Mouse (Mus musculus): ENCODE results near the gene Sgcd.

The Sgcd gene

DNA sequence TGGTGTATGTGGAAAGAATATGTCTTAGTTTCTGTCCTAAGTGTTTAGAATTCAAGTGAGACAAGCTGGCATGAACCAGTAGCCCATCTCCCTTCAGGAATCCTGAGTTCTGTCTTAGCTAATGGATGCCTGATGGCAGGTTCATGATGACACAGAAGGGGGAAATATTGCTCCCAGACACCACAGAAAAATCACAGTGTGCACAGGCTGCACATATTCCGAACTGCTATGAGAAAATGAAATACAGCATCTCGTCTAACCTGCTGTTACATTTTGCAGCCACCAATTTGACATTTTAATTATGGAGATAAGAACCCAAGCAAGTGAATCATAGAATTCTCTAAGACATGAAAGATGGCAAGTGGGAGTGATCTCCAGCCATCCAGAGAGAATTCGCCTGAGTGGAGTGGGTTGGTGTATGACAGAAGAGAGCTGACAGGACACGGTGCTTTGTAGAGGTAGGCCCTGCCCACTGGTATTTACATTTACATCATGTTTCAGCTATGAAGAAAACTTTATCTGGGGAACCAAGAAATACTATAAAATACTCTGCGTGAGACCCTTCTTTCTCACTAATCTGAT, 1076.0 kb downstream of the Sgcd start:
- DNase-seq, result no peak

DNA sequence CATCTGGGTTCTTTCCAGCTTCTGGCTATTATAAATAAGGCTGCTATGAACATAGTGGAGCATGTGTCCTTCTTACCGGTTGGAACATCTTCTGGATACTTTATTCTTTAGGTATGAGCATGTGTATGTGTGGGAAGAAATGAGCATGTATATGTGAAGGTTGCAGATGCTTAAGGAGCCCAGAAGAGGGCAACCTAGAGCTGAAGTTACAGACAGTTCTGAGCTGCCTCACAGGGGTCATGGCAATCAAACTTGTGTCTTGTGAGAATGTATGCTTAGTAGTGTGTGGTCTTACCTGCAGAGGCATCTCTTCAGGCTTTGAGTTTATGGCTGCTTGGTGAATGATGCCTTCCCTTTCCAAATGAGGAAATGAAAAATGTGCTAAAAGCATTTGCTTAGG, 1084.5 kb downstream of the Sgcd start:
- no peak for DNase-seq

DNA sequence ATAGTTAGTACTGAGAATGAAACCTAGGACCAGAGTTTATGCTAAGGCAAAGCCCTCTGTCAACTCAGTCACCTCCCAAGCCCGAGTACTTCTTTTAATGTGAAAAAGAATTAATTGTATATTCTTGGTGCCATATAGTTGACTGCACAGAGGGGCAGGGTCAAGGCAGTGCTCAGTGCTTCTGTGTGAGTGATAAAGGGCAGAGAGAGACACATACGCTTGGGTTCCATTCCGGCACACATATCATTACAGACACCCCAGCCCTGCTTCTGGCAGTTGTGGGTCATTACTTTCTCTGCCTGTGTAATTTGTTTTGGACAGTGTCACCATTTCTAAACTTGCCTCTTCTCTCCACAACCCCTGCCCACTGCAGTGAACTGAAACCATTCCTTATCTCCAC, 1099.7 kb downstream of the Sgcd start:
- DNase-seq, result no peak

DNA sequence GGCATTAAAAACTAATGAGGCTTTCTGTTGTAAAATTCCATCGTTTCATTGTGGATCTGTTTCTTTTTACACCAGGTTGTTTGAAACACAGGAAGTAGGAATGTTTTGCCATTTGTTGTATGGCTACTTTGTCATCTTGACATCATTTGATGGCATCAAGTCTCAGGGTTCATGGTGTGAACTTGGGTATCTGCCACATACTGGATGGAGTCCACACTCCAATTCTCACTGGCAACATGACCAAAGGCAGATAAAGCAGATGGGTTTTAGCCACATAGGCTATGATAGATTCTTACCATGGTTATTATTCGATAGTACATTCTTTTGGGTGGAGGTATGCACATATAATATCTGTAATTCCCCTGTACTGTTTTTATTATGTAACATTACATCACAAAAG, 1106.3 kb downstream of the Sgcd start:
- DNase-seq, result no peak

DNA sequence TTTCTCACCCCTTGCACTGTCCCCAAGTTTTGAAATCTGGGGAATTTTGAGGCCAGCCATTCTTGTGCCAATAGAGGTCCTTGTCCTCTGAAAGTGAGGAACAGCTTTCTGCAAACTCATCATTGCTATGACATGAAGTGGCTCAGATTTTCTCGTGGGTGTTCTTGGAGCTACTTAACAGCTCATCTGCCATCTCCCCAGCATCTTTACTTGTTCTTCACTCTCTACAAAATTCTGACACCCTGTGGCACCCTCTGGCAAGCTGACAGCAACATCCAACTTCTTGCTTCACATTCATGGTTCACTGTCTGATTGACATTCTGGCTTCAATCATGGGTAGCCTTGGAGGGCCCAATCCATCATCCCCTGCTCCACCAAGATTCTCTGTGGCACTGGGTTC, 1113.0 kb downstream of the Sgcd start:
- DNase-seq, result no peak

DNA sequence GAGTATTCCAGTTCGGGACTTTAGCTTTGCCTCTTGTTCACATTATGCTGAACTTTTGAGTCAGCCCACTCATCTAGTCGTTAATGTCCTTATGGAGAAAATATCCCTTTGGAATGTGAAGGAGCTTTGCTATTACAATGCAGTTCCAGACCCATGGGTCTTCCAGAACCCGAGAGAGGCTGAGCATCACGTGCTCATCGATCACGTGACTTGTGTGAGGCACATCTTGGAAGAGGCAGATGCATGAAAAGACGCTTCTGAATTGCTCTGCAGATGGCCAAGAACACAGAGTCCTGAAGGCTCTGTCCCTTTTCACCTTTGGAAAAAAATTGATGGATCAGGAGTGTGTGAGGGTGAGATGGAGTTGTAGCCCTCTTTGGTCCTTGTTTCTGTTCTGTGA, 1120.2 kb downstream of the Sgcd start:
- no peak for DNase-seq

DNA sequence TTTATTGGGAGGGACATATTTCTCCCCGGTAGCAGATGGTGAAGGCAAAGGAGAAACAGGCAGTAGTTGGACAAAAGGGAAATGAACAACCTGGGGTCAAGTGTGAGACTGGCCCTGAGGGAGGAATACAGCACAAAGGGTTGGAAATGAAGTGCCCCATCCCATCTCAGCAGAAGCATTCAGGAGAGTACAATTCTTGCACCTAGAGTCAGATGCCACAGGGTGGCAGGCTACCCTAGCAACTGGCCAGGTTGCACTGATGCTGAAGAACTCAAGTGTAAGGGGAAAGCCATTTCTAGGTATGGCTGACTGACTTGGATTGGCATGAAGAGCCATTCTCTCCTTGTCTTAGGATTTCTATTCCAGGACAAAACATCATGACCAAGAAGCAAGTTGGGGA, 1124.0 kb downstream of the Sgcd start:
- DNase-seq, result peak; percentile 30

DNA sequence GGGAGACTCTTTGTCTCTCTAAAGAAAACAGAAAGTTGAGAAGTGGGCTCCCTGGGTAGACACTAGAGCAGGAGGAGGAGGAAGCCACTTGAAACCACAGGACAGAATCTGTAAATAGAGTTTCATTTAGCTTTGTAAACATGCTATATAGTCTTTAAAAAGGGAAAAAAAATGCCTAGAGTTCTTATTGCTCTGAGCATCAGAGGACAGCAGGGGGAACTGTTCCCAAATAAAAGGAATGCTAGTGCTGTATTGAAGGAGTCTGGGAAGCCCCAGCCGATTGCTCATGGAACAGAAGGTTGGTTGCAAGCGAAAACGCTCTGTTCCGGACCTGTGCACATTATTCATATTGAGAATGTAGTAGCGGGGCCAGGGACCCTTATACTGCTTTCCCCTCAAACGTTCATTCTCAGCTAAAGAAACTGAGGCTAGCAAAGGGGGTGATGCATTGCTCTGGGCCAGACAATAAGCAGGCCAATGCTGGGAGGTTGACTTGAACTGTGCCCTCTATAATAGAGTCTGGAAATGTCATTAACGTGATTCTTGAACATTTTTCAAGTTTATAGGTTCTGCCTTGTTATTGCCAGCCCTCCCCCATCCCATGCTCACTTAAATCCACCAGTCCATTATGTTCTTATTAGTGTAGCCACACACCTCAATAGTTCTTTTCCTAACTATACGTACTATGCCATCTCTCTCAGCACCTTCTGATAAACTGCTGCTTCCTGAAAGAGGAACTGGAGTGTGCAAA, 1140.4 kb downstream of the Sgcd start:
- DNase-seq, result peak; percentile 32

DNA sequence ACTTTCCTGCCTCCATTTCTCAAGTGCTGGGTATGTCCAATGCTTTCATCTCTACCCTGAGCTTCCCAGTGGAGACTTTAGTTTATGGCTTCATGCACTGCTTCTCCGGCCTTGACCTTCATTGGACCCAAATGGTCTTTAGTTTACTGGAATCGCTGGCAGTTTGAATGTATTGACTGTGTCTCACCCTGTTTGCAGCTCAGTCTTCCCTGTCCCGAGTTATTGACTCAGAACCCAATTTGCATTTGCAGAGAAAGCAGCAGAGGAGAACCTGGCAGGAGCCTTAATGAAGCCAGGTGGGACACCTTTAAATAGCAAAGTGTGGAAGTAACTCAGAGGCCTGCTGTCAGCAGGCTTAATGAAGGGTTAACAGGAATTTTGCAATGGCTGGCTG, 1140.9 kb downstream of the Sgcd start:
- no peak for DNase-seq

DNA sequence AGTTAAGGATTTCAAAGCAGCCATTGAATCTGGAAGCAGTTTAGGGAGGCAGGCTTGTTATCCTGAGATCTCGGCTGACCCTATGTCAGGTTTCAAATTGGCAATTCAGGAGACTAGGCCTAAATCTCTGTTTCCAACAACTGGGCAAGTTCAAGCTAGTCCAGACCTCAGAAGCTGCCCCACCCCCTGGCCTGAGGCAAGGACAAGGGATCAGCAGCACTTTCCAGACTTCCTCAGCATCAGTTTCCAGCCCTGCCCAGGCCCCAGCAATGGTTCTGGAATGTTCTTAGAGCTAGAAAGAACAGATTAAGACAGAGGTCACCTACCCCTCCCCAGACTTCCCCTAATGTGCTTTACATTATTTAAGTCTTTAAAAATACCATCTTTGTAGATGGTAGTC, 1142.1 kb downstream of the Sgcd start:
- no peak for DNase-seq

Measured in right cerebral cortex, postnatal 4 days (tissue).